Mouse (Mus musculus): ENCODE data around the gene Wasf2.

Gene Wasf2

DNA sequence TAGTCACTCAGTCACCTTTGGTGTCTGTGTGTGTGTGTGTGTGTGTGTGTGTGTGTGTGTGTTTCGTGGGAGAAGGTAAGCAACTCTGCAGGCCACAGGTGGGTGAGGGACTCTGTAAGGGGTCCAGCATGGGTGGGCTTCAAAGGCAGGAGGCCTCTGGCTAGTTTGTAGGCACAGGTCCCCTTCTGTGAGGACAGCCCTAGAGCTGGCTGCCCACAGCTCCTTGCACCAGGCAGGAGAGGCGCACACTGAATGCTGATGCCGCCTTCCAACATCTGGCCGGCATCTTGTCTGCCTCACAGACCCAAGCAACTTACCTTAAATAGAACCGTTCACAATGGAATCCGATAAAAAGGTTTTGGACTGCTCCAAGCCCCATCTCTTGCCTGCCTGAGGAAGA, 69.4 kb downstream of the Wasf2 start:
- in situ Hi-C loops (cut with MboI; ENCODE audit: low sequenced_read_pairs) = no loop called here

- in situ Hi-C loops (cut with MboI; ENCODE audit: low sequenced_read_pairs) = no loop called here
These were observed 70.0 kb downstream of the Wasf2 start for GRCm38 (mm10) chr4:133200343-133200742.

DNA sequence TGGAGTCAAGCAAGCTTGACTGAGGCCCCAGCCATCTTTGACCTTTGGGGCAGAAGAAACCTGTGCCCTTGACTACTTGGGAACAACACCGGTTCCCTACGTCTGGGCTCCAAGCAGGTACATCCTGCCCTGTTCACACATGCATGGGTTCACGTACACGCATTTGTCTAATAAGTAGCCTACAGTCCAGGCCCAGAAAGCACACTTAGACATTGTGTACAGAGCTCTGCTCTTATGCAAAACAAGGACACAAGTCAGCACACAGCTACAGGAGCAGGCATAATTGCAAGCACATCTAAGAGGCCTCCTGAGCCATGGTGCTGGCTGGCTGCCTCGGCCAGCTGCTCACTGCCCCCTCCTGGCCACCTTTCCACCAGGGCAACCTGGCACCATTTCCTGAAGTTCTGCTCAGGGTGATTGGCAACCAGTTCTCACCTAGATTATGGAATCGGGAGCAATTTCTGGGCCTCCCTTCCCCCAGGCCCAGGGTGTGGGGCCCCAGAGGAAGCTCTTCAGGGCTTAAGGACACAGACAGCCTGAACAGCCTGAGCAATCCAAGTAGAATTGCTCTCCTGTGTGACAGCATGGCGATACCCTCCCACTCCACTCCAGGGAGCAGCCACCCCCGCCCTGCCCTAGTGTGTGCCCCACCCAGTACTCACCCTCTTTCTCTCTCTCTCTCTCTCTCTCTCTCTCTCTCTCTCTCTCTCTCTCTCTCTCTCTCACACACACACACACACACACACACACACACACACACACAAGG, 70.9 kb downstream of the Wasf2 start:
- in situ Hi-C loops (cut with MboI; ENCODE audit: low sequenced_read_pairs) = no loop called here

- in situ Hi-C loops (cut with MboI; ENCODE audit: low sequenced_read_pairs) = no loop called here
These were observed 71.9 kb downstream of the Wasf2 start for GRCm38 (mm10) chr4:133202254-133202653.

- in situ Hi-C loops (cut with MboI; ENCODE audit: low sequenced_read_pairs) = no loop called here
These were observed 73.3 kb downstream of the Wasf2 start for GRCm38 (mm10) chr4:133203591-133203990.

DNA sequence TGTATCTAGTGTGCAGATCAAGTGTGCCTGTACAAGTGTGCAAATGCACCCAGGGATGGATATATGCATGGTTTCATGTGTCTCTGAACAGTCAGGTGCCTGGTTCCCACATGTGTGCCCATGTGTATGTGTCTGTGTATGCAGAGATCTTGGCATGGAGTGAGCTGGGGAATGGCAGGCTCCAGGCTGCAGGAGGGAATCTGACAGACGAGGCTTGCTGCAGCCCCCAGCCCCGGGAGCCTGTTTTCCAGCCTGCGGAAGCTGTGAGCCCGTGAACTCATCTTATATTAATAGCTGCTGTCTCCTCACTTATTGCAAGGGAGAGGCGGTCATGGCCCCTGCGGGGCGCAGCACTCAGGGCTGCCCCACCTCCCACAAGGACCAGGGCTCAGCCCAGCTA, 74.1 kb downstream of the Wasf2 start:
- in situ Hi-C loops (cut with MboI; ENCODE audit: low sequenced_read_pairs) = no loop called here

DNA sequence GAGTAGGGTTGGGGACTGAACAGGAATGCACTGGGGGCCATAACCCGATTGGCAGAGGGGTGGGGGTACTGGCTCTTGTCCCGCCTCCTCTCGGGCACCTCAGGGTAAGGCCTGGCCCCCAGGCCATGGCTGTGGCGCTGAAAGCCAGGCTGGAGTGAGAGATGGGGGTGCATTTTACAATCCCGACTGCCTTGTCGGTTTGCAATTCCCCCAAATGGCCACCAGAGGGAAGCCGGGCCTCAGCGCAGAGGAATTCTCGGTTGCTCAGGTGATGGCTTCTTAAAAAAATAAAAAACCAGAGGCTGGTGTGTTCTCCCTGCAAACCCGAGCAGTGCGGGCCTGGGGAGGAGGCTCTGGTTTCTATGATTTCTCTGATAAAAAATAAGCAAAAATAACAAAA, 79.1 kb downstream of the Wasf2 start:
- in situ Hi-C loops (cut with MboI; ENCODE audit: low sequenced_read_pairs) = no loop called here

DNA sequence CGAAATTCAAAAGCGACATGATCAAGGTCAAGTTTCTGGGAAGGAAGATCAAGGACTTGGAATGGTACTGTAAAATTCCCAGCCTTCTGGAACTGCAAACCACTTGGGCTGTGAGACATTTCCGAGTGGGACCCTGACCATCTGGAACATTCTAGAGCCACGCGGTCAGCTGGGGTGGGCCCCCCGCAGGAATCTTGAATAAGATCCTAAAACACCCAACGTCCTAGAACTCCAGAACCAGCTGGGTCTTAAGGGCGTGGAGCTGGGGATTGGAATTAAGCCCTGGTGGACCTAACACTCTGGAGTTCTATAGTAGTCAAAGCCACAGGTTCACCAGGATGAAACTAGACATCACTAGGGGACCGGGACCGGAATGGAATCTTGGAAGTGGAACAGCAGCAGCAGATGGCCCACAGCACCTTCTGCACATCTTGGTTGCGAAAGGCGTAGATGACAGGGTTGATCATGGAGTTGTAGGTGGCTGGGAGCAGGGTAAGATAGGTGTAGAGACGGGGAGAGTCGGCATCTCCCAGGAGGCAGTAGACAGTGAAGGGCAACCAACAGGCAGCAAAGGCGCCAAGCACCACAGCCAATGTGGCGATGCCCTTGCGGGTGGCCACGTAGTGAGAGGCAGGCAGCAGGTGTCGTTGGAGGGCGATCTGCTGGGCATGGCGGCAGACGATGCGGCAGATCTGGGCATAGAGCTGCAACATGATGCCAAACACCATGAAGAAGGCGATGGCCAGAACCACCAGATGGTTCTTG, 79.9 kb downstream of the Wasf2 start:
- in situ Hi-C loops (cut with MboI; ENCODE audit: low sequenced_read_pairs) = no loop called here

GRCm38 (mm10) chr4:133210788-133211390, 80.6 kb downstream of the Wasf2 start:
- in situ Hi-C loops (cut with MboI; ENCODE audit: low sequenced_read_pairs) = no loop called here

DNA sequence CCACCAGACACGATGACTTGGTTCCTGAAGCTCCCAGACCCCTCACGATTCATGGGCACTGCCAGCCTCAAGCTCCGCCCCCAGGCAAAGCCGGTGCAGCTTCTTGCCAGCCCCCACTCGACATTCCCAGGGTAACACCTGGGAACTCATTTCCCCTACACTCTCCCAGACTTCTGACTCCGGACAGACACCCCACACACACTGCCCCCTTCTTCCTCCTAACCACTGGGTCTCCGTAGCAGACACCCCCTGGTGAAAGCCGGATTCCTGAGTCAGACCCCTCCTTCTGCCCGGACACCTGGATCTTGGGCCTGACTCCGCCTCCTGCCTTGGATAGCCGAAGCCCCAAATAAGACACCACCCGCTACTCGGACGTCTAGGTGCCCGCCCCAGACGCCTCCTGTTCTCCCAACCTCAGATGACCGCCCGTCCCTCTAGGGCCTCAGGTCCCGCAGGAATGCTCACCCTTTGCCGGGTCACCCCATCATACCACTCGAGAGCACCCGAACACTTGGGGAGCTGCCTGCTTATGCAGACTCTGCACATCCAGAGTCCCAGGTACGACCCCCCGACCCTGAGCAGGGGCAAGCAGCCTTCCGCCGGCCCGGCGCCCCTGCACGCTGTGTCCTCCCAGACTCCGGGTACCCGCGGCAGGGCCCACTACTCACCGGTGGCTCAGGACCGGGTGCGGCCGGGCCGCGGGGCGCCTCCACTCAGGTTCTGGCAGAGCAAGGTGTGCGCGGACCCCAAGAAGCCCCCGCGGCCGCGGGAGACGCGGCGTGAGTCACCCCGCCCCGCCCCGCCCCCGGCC, 81.7 kb downstream of the Wasf2 start, which contains the start of the genes Cd164l2 and Gpr3:
TSS of gene Cd164l2 (plus strand) at position 381 of the 811 bp plus-strand sequence.
TSS of gene Gpr3 (minus strand) at position 786 of the 811 bp plus-strand sequence.
- in situ Hi-C loops (cut with MboI; ENCODE audit: low sequenced_read_pairs) = no loop called here

DNA sequence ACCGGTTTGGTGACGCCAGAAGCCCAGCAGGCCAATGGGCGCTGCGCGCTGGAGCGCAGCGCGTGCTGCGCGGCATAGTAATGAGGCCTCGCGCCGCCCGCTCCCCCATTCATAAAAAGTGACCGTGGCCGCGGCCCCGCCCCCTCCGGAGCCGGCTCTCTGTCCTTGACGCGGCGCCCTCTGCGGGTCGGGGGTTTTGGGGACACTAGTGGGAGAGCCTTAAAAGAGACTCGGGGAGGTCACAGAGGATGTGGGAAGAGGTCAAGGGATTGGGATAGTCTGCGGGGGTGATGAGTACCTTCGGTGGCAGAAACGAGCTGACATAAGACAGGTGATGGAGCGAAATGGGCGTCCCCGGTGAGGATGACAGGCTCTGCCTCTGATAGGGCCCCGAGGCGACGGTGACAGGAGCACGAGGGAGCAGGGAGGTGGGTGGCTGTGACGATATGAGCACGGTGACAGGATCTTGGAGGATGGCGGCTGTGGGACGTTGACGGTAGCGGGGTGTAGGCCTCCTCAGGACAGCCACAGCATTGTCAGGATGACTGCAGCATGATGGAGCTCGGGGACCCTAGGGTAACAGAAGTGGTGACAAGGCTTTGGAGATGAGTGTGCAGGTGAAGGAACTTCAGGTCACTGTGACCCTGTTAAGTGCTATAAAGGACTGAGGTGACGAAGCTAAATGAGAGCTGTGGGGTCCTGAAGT, 82.4 kb downstream of the Wasf2 start:
- in situ Hi-C loops (cut with MboI; ENCODE audit: low sequenced_read_pairs) = no loop called here

DNA sequence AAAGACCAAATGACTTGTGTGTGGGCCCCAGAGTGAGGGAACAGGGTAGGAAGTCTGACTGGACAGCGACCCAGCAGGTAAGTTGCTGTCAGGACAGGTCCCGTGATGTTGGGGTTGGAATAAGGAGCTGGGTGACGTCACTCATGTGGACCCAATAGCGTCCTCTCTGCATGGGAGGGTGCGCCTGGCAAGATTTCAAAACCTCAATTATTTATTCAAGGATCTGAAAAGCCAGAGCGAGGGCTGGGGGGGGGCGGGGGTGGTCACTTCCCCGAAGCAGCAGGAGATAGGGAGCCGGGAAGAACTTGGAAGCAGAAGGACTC, 82.9 kb downstream of the Wasf2 start:
- in situ Hi-C loops (cut with MboI; ENCODE audit: low sequenced_read_pairs) = no loop called here

DNA sequence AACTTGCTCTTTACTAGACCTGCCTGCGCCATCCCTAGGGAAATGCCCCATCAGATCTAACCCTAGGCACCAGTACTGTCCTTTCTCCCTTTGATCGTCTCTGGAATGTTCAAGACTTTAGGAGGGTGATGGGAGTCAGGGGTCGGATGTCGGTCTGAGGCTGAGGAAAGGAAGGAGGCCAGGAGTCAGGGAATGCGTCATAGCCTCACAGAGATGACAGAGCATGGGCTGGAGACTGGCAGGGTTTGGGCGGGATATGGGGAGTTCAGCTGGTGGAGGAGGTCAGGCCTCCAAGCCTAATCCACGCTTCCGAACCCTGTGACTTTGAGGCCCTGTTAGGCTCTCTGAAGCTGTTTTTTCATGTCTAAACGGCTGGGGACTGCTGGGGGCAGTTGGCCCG, 83.4 kb downstream of the Wasf2 start:
- in situ Hi-C loops (cut with MboI; ENCODE audit: low sequenced_read_pairs) = no loop called here

DNA sequence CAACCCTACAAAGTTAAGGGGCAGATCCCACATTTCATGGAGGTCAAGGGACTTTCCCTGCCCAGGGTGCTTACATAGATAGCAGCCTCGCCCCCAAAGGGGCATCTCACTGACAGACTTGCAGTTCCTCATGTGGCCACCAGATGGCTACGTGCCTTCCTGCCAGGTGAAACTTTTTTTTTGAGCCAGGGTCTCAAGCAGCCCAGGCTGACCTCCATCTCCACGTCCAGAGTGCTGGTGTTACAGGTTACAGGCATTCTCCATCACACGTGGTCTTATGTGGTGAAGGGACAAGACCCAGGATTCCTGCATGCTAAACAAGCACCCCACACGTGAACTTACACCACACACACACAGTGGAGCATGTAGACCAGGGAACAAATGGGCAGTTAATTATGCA, 87.3 kb downstream of the Wasf2 start:
- in situ Hi-C loops (cut with MboI; ENCODE audit: low sequenced_read_pairs) = no loop called here

GRCm38 (mm10) chr4:133218745-133219144, 88.4 kb downstream of the Wasf2 start:
- in situ Hi-C loops (cut with MboI; ENCODE audit: low sequenced_read_pairs) = no loop called here

GRCm38 (mm10) chr4:133220656-133221055, 90.4 kb downstream of the Wasf2 start:
- in situ Hi-C loops (cut with MboI; ENCODE audit: low sequenced_read_pairs) = no loop called here

DNA sequence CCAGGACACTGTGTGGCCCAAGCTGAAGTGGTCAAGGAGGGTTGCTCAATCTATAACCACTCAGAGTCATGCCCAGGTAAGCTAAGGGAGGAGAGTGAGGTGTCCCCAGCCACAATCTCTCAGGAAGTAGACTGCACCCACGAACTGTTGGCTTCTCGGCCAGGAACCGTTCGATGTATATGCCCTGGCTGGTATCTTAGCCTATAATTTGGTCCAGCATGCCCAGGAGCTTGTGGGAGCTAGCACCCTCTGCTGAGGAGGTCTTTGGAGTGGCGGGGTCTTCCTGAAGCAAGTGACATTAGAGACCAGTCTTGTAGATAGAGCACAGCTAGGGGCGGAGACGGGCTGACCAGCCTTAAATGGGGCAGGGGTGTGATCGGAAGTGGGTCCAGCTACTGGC, 91.4 kb downstream of the Wasf2 start:
- in situ Hi-C loops (cut with MboI; ENCODE audit: low sequenced_read_pairs) = no loop called here

- in situ Hi-C loops (cut with MboI; ENCODE audit: low sequenced_read_pairs) = no loop called here
These were observed 93.6 kb downstream of the Wasf2 start for GRCm38 (mm10) chr4:133223875-133224274.

DNA sequence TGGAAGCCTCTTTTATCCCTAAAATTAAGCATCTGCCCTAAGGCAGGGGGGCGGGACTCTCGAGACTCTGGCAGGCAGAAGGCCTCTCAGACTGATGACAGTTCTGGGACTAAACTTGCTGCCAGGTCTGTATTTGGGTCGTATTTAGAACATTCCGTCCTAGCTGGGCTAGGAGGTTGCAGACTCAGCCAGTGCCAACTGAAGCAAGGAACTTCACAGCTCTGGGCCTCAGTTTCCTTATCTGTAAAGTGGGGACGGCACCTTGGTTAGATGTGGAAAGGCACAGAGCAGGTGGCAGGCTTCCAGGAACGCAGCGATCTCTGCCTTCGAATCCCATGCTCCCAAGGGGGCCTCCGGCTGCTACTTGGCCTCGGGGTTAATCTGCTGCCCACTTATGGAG, 95.8 kb downstream of the Wasf2 start:
- in situ Hi-C loops (cut with MboI; ENCODE audit: low sequenced_read_pairs) = no loop called here

DNA sequence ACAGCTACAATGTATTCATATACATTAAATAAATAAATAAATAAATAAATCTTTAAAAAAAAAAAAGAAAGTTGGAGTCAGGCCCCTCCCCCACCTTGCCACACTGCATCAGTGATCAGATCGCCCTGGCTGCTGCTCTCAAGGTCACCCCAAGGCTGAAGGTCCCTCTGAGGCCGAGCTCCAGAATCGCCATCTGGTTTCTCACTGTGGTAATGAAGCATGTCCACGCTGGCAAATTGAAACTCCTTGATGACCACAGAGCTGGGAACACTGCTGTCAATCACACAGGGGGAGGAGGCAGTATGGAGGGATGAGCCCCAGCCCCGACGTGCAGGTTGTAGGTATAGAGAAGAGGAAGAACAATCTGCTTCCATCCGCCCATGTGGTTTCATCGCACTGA, 97.3 kb downstream of the Wasf2 start:
- in situ Hi-C loops (cut with MboI; ENCODE audit: low sequenced_read_pairs) = no loop called here

DNA sequence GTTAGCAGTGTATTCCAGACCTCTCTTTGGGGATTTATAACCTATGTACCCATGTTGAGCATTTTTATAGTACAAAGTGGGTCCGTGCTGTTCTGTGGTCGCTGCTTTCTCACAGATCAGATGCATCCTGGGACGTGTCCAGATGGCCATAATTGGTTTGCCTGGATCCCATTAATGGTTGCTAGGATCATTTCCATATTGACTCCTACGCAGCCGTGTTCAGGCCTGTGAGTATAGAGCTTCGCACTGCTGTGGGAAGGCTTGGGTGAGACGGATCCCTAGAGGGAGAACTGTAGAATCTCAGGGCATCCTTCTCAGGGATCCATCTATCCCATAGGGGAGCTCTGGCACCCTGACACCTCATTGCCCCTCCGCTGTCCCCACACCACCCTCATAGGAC, 99.3 kb downstream of the Wasf2 start:
- in situ Hi-C loops (cut with MboI; ENCODE audit: low sequenced_read_pairs) = no loop called here

All from CH12F3 (cell line).